Mouse (Mus musculus) bone marrow, adult 2 months (tissue): ENCODE data around the gene Smagp.

ENCODE experiments used
- CTCF ChIP-seq: fragments of 200-500 bp; IDR thresholded peaks from 2 replicates; pipeline ENCODE4 v1.5.1; 2011; ENCODE audit warnings: low read length, control low read depth; ENCODE audit not compliant: control insufficient read depth, insufficient read depth
- POLR2A ChIP-seq: fragments of 200-500 bp; IDR thresholded peaks from 2 replicates; pipeline ENCODE4 v1.6.1; 2011; ENCODE audit warnings: low read depth, mild to moderate bottlenecking, control low read depth, low read length, borderline replicate concordance; ENCODE audit not compliant: control insufficient read depth

DNA sequence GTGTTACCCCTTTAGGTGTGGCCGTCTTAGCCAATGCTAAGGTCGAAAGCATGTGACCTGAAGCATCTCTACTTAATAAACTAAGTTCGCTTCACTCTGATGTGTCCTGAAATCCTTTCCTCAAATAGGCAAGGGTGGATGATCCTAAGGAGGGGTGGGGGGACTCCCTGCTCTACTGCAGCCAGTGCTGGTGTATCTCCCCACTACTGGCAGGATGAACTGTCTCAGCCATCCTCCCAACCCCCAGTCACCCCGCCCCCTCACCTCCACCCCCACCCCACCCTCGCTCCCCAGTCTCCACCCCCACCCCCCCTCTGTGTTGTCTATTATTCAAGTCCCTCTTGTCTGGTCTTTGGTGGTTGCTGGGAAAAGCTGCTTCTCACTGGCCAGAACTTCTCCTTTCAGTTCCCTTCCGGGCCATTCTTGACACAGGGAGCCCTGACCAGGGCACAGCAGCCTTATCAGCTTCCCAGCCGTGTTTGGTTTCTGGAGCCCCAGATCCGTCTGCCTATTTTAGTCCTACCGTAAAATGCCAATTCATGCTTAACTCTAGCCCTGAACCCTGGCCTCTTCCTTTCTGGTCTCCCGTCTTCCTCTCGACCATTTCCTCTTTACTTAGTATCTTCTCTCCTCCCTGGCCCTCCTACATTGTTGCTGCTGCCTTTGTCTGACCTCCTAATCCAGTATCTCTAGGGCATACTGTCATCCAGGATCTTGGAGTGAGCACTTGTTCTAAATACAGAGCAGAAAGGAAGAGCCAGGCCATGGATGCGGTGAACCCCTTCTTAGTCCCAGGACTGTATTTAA lies 37.0 kb upstream of the Smagp start:
- TF ChIP-seq POLR2A, result no peak
- TF ChIP-seq CTCF, result no peak
